Mouse (Mus musculus): ENCODE results near the gene Adad1.

Gene Adad1

GRCm38 (mm10) chr3:37063406-37063805 is at the start of gene Adad1:
TSS of gene Adad1 (plus strand) at chr3:37063527.
- DNase-seq (ENCODE audit: low spot score): no peak

GRCm38 (mm10) chr3:37037979-37038378 is 25.3 kb upstream of the Adad1 start:
- no peak for DNase-seq (ENCODE audit: low spot score)

DNA sequence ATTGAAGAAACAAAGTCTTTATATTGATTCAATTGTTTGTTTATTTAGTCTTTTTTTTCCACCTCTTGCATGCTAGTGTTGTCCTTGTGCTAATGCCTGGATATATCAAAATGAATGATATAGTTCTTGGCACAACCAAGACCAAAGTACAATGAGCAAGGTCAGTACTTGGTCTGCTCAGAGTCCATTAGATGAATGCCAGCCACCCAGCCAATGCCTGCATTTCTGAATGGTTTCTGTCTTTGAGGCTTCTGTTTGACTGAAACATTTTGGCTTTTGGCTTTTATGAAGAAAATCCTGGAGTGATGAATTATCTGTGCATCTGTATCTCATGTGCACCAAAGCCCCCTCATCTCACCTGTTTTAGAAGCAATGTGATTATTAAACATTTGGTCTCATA is 23.5 kb upstream of the Adad1 start:
- peak; percentile 6 for DNase-seq (ENCODE audit: low spot score)

GRCm38 (mm10) chr3:37051491-37051890 is 11.8 kb upstream of the Adad1 start:
- no peak for DNase-seq (ENCODE audit: low spot score)

- DNase-seq (ENCODE audit: low spot score): peak; percentile 12
Measured at GRCm38 (mm10) chr3:37073211-37073610, 9.9 kb downstream of the Adad1 start.

- no peak for DNase-seq (ENCODE audit: low spot score)
Measured at GRCm38 (mm10) chr3:37084860-37085259, 21.5 kb downstream of the Adad1 start.

- DNase-seq (ENCODE audit: low spot score): no peak
Measured at GRCm38 (mm10) chr3:37090721-37091120, 27.4 kb downstream of the Adad1 start.

DNA sequence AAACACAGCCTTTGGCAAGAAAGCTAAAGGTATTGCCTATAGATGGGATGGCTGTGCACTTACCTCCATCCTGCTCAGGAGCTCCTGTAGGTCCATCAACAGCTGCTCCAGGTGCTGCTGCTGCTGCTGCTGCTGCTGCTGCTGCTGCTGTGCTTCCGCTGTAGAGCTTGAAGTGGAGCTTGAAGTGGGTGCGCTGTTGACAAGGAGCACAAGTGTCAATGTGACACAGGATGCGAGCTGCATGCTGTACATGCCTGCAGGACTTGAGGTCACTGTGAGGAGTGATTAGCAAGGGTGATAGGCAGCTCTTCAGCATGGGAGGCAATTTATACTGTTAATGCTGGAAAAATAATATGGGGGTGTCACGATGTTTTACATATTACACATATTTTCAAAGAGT is 62.3 kb downstream of the Adad1 start, which contains the start of gene Il2:
TSS of gene Il2 (minus strand) at position 305 of the 400 bp plus-strand sequence.
- no peak for DNase-seq (ENCODE audit: low spot score)

DNA sequence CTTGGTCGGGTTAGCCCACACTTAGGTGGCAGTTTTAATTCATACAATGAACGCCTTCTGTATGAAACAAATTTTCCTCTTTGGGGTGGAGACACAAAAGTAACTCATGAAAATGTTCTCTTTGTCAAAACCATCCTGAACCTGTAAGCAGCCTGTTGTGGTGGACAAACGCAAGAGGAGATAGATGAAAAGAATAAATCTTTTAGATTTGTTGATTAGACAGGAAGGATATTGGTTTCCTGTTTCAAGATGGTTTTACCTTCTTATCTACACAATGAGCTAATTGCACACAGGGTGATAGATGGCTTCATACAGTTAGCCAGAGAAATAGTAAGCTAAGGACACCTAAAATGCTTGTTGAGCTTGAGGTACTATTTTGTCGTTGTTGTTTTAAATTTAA is 62.8 kb downstream of the Adad1 start:
- DNase-seq (ENCODE audit: low spot score): no peak

DNA sequence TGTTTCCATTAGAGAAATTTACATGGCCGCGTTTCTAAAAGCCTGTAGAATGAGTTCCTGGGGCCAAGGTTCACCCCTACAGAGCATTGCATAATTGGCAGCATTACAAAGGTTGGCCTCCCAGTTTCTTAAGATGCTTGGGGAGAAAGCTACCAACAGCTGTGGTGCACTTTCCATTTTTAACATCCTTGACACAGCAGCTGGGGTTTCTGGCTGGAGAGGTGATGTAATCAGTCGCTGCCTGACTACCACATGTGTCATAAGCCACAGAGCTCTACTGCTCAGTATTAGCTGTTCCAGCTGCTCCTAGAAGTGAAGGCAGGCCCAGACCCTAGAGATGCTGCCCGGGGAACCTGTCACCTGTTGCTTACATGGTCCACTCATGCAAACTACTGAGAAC is 64.9 kb downstream of the Adad1 start:
- peak; percentile 6 for DNase-seq (ENCODE audit: low spot score)

- DNase-seq (ENCODE audit: low spot score): no peak
Measured at GRCm38 (mm10) chr3:37129063-37129462, 65.7 kb downstream of the Adad1 start.

GRCm38 (mm10) chr3:37137231-37137630 is 73.9 kb downstream of the Adad1 start:
- no peak for DNase-seq (ENCODE audit: low spot score)

- no peak for DNase-seq (ENCODE audit: low spot score)
Measured at GRCm38 (mm10) chr3:37139192-37139591, 75.9 kb downstream of the Adad1 start.

DNA sequence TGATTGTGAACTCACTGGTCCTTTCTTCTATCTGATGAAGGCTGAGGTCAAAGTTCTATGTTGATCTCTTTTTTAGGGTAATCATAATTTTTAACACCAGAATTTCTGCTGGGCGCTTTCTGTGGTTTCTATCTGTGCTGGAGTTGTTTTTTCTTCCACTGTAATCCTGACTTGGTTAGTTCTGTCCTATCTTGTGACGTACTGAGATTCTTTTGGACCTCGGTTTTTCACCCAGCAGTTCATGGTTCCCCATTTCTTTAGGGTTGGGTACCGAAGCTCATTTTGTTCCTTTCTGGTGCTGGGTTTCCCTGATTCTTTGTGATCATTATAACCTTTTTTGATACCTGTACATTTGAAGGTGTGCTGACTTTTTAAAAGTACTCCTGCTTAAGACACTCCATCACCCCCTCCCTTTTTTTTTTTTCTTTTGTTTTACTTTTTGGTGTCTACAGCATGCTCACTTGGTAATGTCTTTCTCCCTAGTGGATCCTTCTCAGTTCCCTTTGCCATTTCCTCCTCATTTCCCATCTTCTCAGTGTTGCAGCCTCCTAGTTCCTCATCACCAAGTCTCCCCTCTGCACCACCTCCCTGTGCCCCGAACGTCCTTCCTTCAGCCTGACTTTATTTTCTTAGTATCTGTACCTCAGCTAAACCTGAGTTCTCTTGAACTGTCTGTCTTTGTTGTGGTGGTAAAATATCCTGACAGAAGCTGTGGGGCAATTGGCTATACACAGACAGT is 77.0 kb downstream of the Adad1 start:
- no peak for DNase-seq (ENCODE audit: low spot score)

- DNase-seq (ENCODE audit: low spot score): no peak
Measured at GRCm38 (mm10) chr3:37141827-37142226, 78.5 kb downstream of the Adad1 start.

GRCm38 (mm10) chr3:37144979-37145378 is 81.7 kb downstream of the Adad1 start:
- no peak for DNase-seq (ENCODE audit: low spot score)

DNA sequence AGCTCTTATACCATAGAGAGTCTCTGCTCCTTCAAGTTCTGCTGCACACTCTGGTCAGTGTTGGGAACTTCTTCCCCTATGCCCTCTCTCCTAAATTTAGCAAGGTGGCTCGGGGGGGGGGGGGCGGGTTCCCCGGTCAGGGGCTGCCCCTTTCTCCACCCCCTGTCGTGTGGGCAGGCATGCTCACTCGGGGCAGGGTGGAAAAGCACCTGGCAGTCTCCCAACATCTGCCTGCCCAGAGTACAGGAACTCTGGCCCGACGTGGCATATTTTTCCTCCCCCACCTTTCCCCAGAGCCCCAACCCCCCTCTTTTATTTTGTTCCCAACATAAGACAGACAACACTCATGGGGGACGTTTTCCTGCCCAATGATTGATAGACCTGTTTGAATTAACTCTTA is 83.1 kb downstream of the Adad1 start:
- DNase-seq (ENCODE audit: low spot score): no peak

DNA sequence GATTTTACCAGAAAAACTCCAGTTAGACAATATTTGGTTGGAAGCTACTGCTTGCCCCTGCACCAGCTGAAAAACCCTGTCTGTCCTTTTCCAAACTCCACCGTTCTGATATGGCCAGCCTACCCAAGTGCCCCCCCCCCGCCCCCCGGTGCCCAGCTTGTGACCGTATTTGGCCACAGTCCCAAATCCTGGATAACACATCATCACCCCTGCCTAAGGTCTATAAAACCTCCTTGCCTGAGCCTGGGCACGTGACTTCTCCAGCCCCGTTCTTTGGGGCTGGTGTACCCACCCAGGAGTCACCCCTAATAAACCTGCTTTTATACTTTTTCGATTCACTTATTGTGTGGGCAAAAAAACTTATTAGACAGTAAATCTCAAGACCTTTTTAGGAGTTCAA is 83.5 kb downstream of the Adad1 start:
- no peak for DNase-seq (ENCODE audit: low spot score)

DNA sequence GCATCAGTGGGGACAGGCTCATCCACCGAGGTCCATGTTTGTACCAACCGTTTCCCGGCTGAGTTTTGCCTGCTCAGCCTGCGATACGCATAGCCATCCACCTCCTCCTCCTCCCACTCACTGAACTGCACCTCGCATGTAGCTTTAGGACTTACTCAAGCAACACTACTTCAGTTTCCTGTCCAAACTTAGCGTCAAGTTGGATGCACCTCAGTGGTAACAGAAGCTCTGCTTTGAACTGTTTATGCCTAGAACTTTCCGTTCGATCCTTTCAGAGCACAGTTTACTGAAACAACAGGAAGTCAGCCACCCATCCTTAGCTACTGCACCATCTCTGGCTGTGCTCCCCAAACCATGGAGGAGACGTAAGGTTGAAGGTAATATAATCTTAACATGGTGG is 88.9 kb downstream of the Adad1 start:
- DNase-seq (ENCODE audit: low spot score): no peak

DNA sequence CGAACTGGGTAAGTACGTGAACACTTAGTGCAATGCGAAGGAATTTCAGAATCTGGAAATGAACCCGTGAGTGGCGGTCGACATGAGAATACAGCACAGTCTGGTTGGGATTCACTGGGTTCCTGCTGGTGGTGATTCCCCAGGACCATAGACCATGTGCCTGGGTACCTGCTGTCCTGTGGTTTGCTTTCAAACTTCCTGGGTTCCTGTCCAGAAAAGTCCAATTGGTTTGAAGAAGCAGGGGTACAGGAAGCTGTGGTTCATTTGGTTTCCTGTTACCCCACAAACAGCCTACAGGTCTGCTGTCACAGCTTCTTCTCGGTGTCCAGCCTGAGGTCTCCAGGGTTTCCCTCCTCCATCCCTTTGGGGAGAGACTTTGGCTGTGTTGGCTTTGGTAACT is 89.7 kb downstream of the Adad1 start:
- no peak for DNase-seq (ENCODE audit: low spot score)

- DNase-seq (ENCODE audit: low spot score): no peak
Measured at GRCm38 (mm10) chr3:37154396-37154795, 91.1 kb downstream of the Adad1 start.

- DNase-seq (ENCODE audit: low spot score): no peak
Measured at GRCm38 (mm10) chr3:37157082-37157481, 93.8 kb downstream of the Adad1 start.

GRCm38 (mm10) chr3:37158246-37158645 is 94.9 kb downstream of the Adad1 start:
- no peak for DNase-seq (ENCODE audit: low spot score)

GRCm38 (mm10) chr3:37161096-37161495 is 97.8 kb downstream of the Adad1 start:
- DNase-seq (ENCODE audit: low spot score): no peak
